Mouse (Mus musculus) left cerebral cortex, adult 9 months (tissue): Measurements from ENCODE around the gene Cdc14b.
"Not testable (repeated sequence)": the region's sequence is repeated elsewhere in the genome, so short reads cannot be mapped to it uniquely, and the experiment has no call there.

Experiments
- DNase-seq, 2 experiments: peaks; one replicate each; pipeline ENCODE4 v3.0.0; 2022; ENCODE audit warnings: low spot score in 2 of 2

Gene Cdc14b

GRCm38 (mm10) chr13:64273891-64274844 is 922 bp downstream of the Cdc14b start:
- DNase-seq: peak in 1 of 2 experiments; percentile 24

- DNase-seq: no peak
Observed at GRCm38 (mm10) chr13:64273352-64273751, 1.7 kb downstream of the Cdc14b start.

- no peak for DNase-seq
Observed at GRCm38 (mm10) chr13:64268384-64268783, 6.7 kb downstream of the Cdc14b start.

- DNase-seq: no peak
Observed at GRCm38 (mm10) chr13:64267151-64267550, 7.9 kb downstream of the Cdc14b start.

- DNase-seq: no peak
Observed at GRCm38 (mm10) chr13:64264586-64264985, 10.5 kb downstream of the Cdc14b start.

GRCm38 (mm10) chr13:64259903-64260302 is 15.2 kb downstream of the Cdc14b start:
- peak in 1 of 2 experiments; percentile 38 for DNase-seq

- no peak for DNase-seq
Observed at GRCm38 (mm10) chr13:64258516-64258821, 16.6 kb downstream of the Cdc14b start.

- no peak for DNase-seq
Observed at GRCm38 (mm10) chr13:64257814-64258515, 17.1 kb downstream of the Cdc14b start.

- DNase-seq: no peak
Observed at GRCm38 (mm10) chr13:64257010-64257813, 17.9 kb downstream of the Cdc14b start.

GRCm38 (mm10) chr13:64254185-64254584 is 20.9 kb downstream of the Cdc14b start:
- not testable (repeated sequence) for DNase-seq

GRCm38 (mm10) chr13:64253697-64254096 is 21.4 kb downstream of the Cdc14b start:
- DNase-seq: no peak

GRCm38 (mm10) chr13:64252147-64252546 is 22.9 kb downstream of the Cdc14b start:
- no peak for DNase-seq

- DNase-seq: no peak
Observed at GRCm38 (mm10) chr13:64250363-64250762, 24.7 kb downstream of the Cdc14b start.

- peak in 1 of 2 experiments; percentile 79 for DNase-seq
Observed at GRCm38 (mm10) chr13:64248775-64249524, 26.1 kb downstream of the Cdc14b start.

GRCm38 (mm10) chr13:64248161-64248774 is 26.8 kb downstream of the Cdc14b start:
- no peak for DNase-seq

GRCm38 (mm10) chr13:64246106-64246505 is 29.0 kb downstream of the Cdc14b start:
- DNase-seq: no peak

GRCm38 (mm10) chr13:64244685-64245261 is 30.3 kb downstream of the Cdc14b start:
- no peak for DNase-seq

- DNase-seq: no peak
Observed at GRCm38 (mm10) chr13:64242721-64243120, 32.4 kb downstream of the Cdc14b start.

GRCm38 (mm10) chr13:64240626-64241025 is 34.5 kb downstream of the Cdc14b start:
- DNase-seq: no peak

GRCm38 (mm10) chr13:64237681-64238157 is 37.4 kb downstream of the Cdc14b start:
- DNase-seq: no peak
